Mouse (Mus musculus) MEL-GATA-1-ER (cell line): Measurements from ENCODE around the gene Fam169b.

Experiments used
- DNase-seq: peaks from one replicate; pipeline ENCODE4 v3.0.0-alpha.2; 2012; ENCODE audit warnings: low read depth; ENCODE audit errors: extremely low read depth

Gene Fam169b

GRCm38 (mm10) chr7:68395707-68396333 is 122.2 kb downstream of the Fam169b start:
- DNase-seq, result no peak

- DNase-seq, result no peak
Observed at GRCm38 (mm10) chr7:68400516-68400915, 126.9 kb downstream of the Fam169b start.

- no peak for DNase-seq
Observed at GRCm38 (mm10) chr7:68408611-68409010, 135.0 kb downstream of the Fam169b start.
